Mouse (Mus musculus) thymus, adult 2 months (tissue): ENCODE data around the gene Lin9.

ENCODE experiments used
- CTCF ChIP-seq: fragments of 200-500 bp; IDR thresholded peaks from 2 replicates; pipeline ENCODE4 v1.5.1; 2012; ENCODE audit warnings: mild to moderate bottlenecking, control low read depth, low read length, moderate library complexity, borderline replicate concordance; ENCODE audit not compliant: control insufficient read depth, poor library complexity, insufficient read depth; ENCODE audit errors: extremely low read depth
- POLR2A ChIP-seq: fragments of 200-500 bp; IDR thresholded peaks from 2 replicates; pipeline ENCODE4 v1.6.1; 2012; ENCODE audit warnings: mild to moderate bottlenecking, low read length, control low read depth, moderate library complexity; ENCODE audit not compliant: control insufficient read depth, poor library complexity, insufficient read depth; ENCODE audit errors: extremely low read depth

DNA sequence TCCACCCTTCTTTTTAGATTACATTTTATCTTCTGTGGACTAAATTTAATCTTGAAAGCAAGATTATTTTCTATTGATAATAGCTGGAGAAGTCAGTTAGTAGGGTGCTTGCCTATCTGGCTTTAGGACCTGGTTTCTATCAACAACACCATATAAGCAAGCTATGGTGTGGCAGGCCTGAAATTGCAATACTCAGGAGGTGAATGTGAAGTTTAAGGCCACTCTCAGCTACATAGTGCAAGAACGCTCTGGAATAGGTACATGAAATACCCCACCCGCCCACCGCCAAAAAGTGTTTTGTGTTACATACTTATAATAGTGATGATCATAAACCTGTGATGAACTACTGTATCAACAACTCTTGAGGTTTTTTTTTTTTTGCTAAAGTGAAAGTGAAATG, 88.3 kb downstream of the Lin9 start:
- no peak for TF ChIP-seq CTCF
- TF ChIP-seq POLR2A = no peak
